In genomic region chr12:84876481-84877121, GRCm38 (mm10) we compare ENCODE assay signal across 8 mouse cellular contexts. TPM values are rescaled to one million over a fixed set of nuclear protein-coding genes. Genes with fewer than 3 reads are reported as not detected.
DNase-seq lines count a peak whose midpoint lies in the region; ATAC-seq and TF ChIP-seq lines count a peak whose summit lies in the region.

TSS of gene Ltbp2 (minus strand) at chr12:84876532.

- no peaks in the 10 kb centered on the region for H3K36me3 ChIP-seq in E14TG2a.4 (ENCODE audit: insufficient read depth, low read length)
- H3K36me3 ChIP-seq in forebrain, embryonic 15.5 days: no peaks in the 10 kb centered on the region
- no peaks in the 10 kb centered on the region for H3K36me3 ChIP-seq in neural tube, embryonic 15.5 days

- whole genome bisulfite sequencing in forebrain, embryonic 15.5 days: 2% methylated on average over 34 of the region's 34 CpGs
- 4% methylated on average over 34 of the region's 34 CpGs for WGBS in neural tube, embryonic 15.5 days

- peak within 1 kb of the TSS; percentile 82 for H3K4me3 ChIP-seq in E14TG2a.4 (replicated peaks; ENCODE audit: low read length)
- peak within 1 kb of the TSS; percentile 31 for H3K4me3 ChIP-seq in forebrain, embryonic 15.5 days
- peak within 1 kb of the TSS; percentile 30 for H3K4me3 ChIP-seq in neural tube, embryonic 15.5 days (replicated peaks)

- TF ChIP-seq CTCF in E14TG2a.4 (conservative IDR thresholded peaks at IDR 0.05; ENCODE audit: low read length): peak; percentile 88

- peak; percentile 86 for DNase-seq in cerebellum, adult 11 months
- DNase-seq in heart, postnatal 14 days: peak; percentile 80 to 88
- DNase-seq in layer of hippocampus, adult 11-12 months (ENCODE audit: low spot score): peak; percentile 66
- DNase-seq in lung, adult 18-20 months: peak; percentile 88 to 93
- peak; percentile 89 for DNase-seq in testis, postnatal 14 days (ENCODE audit: low spot score)

- H3K9me3 ChIP-seq in E14TG2a.4 (ENCODE audit: low read length): no peaks in the 10 kb centered on the region
- H3K9me3 ChIP-seq in forebrain, embryonic 15.5 days: no peaks in the 10 kb centered on the region
- H3K9me3 ChIP-seq in neural tube, embryonic 15.5 days (replicated peaks): no peaks in the 10 kb centered on the region

- H3K4me2 ChIP-seq in forebrain, embryonic 15.5 days (replicated peaks): peak within 1 kb of the TSS; percentile 47
- H3K4me2 ChIP-seq in neural tube, embryonic 15.5 days: peak within 1 kb of the TSS; percentile 52

- H3K4me1 ChIP-seq in E14TG2a.4 (replicated peaks; ENCODE audit: low read depth, low read length): peaks cover 12% of the 10 kb centered on the region; the same call in 1 of the 2 replicates
- H3K4me1 ChIP-seq in forebrain, embryonic 15.5 days: peaks cover 15% of the 10 kb centered on the region
- H3K4me1 ChIP-seq in neural tube, embryonic 15.5 days: peaks cover 14% of the 10 kb centered on the region

- no peak within 1 kb of the TSS for H3K27ac ChIP-seq in forebrain, embryonic 15.5 days (replicated peaks)
- H3K27ac ChIP-seq in neural tube, embryonic 15.5 days (replicated peaks): no peak within 1 kb of the TSS

- 0 out of 2 replicates have a peak within 1 kb of the TSS, but pooled peaks have one; percentile 4 for H3K9ac ChIP-seq in forebrain, embryonic 15.5 days (replicated peaks)
- H3K9ac ChIP-seq in neural tube, embryonic 15.5 days (replicated peaks): peak within 1 kb of the TSS; percentile 21; the same call in 1 of the 2 replicates

- 0 out of 2 replicates have a peak, but pooled peaks have one; percentile 48 for ATAC-seq in forebrain, embryonic 15.5 days (replicated peaks)
- ATAC-seq in neural tube, embryonic 15.5 days (ENCODE audit: low FRiP score): no peak

- intact Hi-C loops in heart, postnatal 14 days (cut with DNase I): loop anchor here (2.0 to 10.0 kb wide), 4 partner anchors 64 to 188 kb away; no protein-coding TSS in a partner anchor

- peaks cover 63% of the 10 kb centered on the region for H3K27me3 ChIP-seq in E14TG2a.4 (ENCODE audit: insufficient read depth, low read length)
- H3K27me3 ChIP-seq in forebrain, embryonic 15.5 days: peaks cover 55% of the 10 kb centered on the region
- peaks cover 56% of the 10 kb centered on the region for H3K27me3 ChIP-seq in neural tube, embryonic 15.5 days (replicated peaks)

RNA-seq across cellular contexts. Expression of gene Ltbp2, which starts in this region (rescaled TPM):
- polyA plus RNA-seq in forebrain, embryonic 15.5 days (2015; fragmentation: Nextera tagmentation; extraction: Ambion mirVana): 0.15 and 0.33 TPM in 2 replicates
- total RNA-seq in heart, postnatal 14 days (2021): 1 to 10 TPM; 1.2 to 2.3 TPM
- 0.22 and 0.47 TPM in 2 replicates for polyA plus RNA-seq in neural tube, embryonic 15.5 days (2015; fragmentation: Nextera tagmentation; extraction: Ambion mirVana)

Comparison
In these comparisons a context has a peak if more than half of its experiments do, and no peak if none do; other contexts are left out.
1. Peak in ATAC-seq, H3K4me3 ChIP-seq, H3K9ac ChIP-seq and H3K4me2 ChIP-seq in forebrain, embryonic 15.5 days; RNA of the gene not detected or under 1 TPM.
2. H3K4me3 ChIP-seq: peak in every context shown above with its lines; median percentile 82 in E14TG2a.4; 31 in forebrain, embryonic 15.5 days; 30 in neural tube, embryonic 15.5 days.